Mouse (Mus musculus): Measurements from ENCODE around the gene Trrap. TPM values are rescaled to one million over a fixed set of nuclear protein-coding genes. Genes with fewer than 3 reads are reported as not detected.
A peak's percentile ranks its signal among the peaks of the same experiment; 100 is the strongest.

The Trrap gene
- polyA plus RNA-seq, 1 experiment: 103 TPM

DNA sequence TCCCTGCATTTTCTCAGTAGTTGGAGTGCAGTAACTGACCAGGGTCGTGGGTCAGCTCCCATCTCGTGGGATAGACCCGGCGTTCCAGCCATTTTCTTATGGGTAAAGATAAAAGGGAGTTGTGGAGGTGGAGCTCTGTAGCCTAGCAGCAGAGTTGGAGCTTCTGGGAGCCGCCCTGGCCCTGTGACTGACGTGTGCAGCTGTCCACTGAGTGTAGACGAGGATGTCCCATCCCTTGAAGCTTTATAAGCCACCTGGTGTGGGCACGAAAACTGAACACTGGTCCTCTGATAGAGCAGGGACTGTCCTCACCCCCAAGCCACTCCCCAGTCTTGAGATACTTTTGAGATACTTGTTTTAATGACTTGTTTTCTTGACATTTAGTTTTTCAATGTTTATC lies 13.1 kb downstream of the Trrap start:
- DNase-seq (ENCODE audit: low read depth): no peak

DNA sequence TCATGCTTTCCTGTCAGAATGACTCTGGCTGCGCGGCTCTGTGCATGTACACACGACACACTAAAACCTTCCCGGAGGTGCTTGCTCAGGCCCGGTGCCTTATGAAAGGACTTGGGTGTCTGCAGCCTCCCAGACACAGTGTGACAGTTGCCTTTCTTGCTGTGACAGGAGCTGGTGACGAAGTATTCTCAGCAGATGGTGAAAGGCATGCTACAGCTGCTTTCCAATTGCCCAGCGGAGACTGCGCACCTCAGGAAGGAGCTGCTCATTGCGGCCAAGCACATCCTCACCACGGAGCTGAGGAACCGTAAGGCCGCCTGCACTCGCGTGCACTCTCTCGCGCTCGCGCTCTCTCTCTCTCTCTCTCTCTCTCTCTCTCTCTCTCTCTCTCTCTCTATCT lies 18.9 kb downstream of the Trrap start:
- DNase-seq (ENCODE audit: low read depth): no peak

DNA sequence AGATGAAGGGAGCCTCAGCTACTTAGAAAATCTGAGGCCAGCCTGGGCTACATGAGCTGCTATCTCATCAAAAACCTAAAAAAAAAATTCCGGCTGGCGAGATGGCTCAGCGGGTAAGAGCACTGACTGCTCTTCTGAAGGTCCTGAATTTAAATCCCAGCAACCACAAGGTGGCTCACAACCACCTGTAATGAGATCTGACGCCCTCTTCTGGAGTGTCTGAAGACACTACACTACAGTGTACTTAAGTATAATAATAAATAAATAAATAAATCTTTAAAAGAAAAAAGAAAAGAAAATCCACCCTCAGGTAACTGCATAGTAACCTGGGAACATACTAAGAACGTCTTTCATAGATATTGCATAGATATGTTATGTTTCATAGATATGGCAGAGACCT lies 25.8 kb downstream of the Trrap start:
- DNase-seq (ENCODE audit: low read depth): no peak

- DNase-seq (ENCODE audit: low read depth): no peak
Observed at GRCm38 (mm10) chr5:144794687-144795086, 27.2 kb downstream of the Trrap start.

- no peak for DNase-seq (ENCODE audit: low read depth)
Observed at GRCm38 (mm10) chr5:144797116-144797515, 29.6 kb downstream of the Trrap start.

DNA sequence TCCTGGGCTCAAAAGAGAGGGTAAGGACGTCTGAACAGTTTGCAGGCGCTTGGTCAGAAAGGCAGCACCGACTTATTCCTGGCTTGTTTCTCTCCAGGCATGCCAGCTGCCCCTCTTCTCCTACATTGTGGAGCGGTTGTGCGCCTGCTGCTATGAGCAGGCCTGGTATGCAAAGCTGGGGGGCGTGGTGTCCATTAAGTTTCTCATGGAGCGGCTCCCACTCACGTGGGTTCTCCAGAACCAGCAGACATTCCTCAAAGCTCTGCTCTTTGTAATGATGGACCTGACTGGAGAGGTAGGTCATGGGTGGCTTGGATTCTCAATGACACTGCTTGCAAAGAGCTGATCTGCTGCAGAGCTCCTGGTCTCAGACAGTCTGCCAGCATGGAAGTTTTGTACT lies 35.5 kb downstream of the Trrap start:
- DNase-seq (ENCODE audit: low read depth): no peak

DNA sequence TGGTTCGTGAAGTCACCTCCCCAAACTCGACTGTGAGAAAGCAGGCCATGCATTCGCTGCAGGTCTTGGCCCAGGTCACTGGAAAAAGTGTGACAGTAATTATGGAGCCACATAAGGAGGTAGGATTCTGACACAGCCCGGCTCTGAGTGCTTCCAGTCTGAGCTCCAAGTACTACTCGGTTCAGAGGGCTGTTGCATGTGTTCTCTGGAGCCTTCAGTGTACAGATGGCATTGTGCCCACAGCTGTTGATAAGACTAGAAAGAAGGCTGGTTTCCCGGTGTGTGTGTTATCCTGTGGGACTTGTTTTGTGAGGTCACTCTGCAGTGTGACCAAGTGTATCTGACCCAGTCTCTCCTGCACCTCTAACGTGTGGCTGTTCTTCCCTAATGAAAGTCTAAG lies 36.6 kb downstream of the Trrap start:
- DNase-seq (ENCODE audit: low read depth): no peak

DNA sequence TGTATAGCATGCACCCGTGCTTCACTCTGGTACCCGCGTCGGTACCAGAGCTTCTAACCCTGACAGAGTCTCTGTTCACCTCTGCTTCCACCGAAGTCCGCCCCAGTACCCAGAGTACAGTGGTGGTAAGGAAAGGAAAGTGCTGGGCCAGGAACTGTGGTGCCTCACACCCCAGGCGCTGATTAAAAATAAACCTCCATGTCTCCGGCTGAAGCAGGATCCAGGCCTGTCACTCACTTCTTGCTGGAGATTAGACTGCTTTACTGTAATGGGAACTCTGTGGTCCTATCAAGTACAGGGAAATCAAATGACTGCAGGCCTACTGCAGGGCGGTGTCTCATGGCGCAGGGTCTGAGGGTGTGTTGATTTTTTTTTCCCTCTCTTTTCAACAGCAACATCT lies 39.4 kb downstream of the Trrap start:
- DNase-seq (ENCODE audit: low read depth): no peak

DNA sequence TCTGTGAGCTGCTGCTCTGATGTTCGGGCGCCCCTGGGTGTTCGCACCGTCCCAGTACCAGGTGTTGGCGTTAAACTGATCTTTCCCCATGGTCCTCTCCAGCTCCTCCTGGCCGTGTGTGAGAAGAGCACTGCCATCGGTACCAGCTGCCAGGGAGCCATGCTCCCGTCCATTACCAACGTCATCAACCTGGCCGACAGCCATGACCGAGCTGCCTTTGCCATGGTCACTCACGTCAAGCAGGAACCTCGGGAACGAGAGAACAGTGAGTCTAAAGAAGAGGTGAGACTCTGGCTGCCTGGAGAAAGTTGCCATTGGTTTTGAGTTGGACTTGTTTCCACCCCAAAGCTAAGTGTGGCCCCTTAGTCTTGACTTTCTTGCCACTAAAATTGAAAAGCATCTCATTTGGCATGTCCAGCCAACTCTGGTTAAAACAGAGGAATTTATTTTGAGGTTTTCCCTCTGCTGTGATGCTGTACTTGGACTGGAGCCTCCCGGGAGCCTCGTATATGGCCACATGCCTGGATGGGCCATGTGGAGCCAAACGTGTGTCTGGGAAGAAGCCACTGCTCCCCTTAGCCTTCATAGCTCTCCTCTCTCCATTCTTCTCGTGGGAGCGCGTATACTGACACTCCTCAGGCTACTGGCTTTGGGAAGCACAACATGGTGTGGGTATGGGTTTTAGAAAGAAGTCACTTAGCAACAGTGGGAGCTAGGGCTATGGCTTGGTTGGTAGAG lies 61.0 kb downstream of the Trrap start:
- DNase-seq (ENCODE audit: low read depth): no peak

GRCm38 (mm10) chr5:144829631-144830030 lies 62.1 kb downstream of the Trrap start:
- no peak for DNase-seq (ENCODE audit: low read depth)

- no peak for DNase-seq (ENCODE audit: low read depth)
Observed at GRCm38 (mm10) chr5:144831840-144832469, 64.4 kb downstream of the Trrap start.

GRCm38 (mm10) chr5:144836100-144836499 lies 68.6 kb downstream of the Trrap start:
- no peak for DNase-seq (ENCODE audit: low read depth)

- DNase-seq (ENCODE audit: low read depth): no peak
Observed at GRCm38 (mm10) chr5:144845352-144845751, 77.8 kb downstream of the Trrap start.

GRCm38 (mm10) chr5:144848735-144849134 lies 81.2 kb downstream of the Trrap start:
- DNase-seq (ENCODE audit: low read depth): no peak

DNA sequence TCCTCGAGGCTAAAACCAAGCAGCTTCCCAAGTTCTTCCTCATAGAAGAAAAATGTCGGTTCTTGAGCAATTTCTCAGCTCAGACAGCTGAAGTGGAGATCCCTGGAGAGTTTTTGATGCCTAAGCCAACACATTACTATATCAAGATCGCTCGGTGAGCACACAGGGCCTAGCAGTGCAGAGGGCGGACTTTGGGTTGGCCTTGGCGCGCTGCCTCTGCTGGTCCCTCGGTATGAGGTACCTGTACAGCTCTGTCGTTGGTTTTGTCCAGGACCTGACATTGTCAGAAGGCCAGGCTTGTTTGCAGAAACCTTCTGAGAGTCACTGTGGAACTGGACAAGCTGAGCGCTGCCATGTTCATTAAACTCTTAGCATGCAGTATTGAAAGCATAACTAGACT lies 82.4 kb downstream of the Trrap start:
- DNase-seq (ENCODE audit: low read depth): peak; percentile 1

DNA sequence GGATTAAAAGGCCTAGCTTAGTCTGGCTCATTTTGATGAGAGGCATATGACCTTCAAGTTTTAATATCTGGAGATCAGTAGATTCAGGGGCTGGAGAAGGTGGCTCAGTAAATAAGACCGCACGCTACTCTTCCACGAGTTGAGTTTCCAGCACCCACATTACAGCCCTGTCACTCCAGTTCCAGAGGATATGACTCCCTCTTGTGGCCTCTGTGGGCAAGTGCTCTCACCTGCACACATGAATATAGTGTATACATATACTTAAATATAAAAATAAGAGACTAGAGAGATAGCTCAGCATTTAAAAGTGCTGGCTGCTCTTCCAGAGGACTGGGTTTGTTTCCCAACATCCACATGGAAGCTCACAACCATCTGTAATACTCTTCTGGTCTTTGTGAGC lies 84.3 kb downstream of the Trrap start:
- DNase-seq (ENCODE audit: low read depth): no peak

DNA sequence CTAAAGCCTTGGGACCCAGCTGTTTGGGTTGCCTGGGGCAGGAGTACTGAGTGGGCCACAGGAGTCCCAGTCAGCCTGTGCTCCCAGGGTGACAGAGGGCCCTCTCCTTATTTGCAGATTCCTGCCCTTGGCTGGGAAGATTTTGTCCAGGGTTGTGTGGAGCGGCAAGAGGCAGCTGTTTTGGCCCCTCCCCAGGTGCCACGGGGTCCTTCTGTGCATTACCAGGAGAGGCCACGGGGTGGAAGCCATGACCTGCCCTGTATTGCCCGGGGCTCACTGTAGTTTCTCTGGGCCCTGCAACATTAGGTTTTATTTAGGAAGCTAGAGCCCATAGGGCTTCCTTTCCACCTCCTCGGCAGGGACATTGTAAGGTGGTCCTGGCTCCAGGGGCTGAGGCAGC lies 86.4 kb downstream of the Trrap start:
- DNase-seq (ENCODE audit: low read depth): no peak

- DNase-seq (ENCODE audit: low read depth): no peak
Observed at GRCm38 (mm10) chr5:144855936-144856335, 88.4 kb downstream of the Trrap start.

- DNase-seq (ENCODE audit: low read depth): no peak
Observed at GRCm38 (mm10) chr5:144858527-144858926, 91.0 kb downstream of the Trrap start.

GRCm38 (mm10) chr5:144859284-144859683 lies 91.8 kb downstream of the Trrap start:
- no peak for DNase-seq (ENCODE audit: low read depth)

GRCm38 (mm10) chr5:144860913-144861312 lies 93.4 kb downstream of the Trrap start:
- DNase-seq (ENCODE audit: low read depth): no peak

DNA sequence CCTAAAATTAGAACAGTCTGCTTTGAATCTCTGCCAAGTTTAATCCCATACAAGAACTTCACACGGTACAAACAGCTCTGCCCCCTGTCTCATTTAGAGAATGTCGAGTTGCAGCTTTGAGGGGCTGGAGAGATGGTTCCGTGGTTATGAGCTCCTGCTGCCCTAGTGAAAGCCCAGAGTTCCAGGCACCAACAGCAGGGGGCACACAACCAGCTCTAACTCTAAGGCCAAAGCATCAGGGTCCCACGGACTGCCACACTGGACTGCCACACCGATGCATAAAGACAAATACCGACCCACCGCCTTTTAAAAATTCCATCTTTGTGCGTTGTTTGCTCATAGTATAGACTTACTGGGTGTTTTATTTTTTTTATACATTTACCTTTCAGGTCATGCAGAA lies 99.4 kb downstream of the Trrap start:
- DNase-seq (ENCODE audit: low read depth): no peak

- DNase-seq (ENCODE audit: low read depth): no peak
Observed at GRCm38 (mm10) chr5:144869466-144869865, 101.9 kb downstream of the Trrap start.

DNA sequence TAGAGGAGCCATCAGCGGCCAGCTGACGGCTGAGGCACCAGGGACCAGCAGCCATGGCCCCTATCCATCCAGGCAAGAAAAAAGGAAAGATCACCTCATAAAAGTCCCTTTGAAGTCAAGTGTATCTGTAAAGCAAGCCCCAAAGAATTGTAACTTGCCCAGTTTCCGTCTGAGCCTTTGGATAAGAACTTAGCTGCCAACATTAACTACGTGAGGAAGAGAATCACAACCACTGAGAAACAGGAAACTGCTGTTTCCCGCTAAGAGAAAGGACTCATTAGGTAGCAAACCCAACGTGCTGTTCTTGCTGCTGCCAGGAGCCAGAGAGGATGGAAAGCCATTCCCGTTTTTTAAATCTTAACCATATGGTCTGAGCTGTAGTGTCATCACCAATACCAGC lies 103.2 kb downstream of the Trrap start:
- no peak for DNase-seq (ENCODE audit: low read depth)
